11 mouse cellular contexts compared by ENCODE assay signal in genomic region chr4:107603208-107603607, GRCm38 (mm10).
"Had no signal": no experiment of that assay in that cellular context is flagged by ENCODE, and none has a peak within 500 bp of the region (broad histone marks: within the 10 kb centered on the region; RNA-seq: fewer than 3 reads in every experiment).

No protein-coding gene starts in this region.

- ATAC-seq: lung, postnatal 0 days; midbrain, embryonic 13.5 days had no signal

- H3K4me2 ChIP-seq: kidney, embryonic 15.5 days; liver, embryonic 11.5 days; liver, embryonic 15.5 days; midbrain, embryonic 13.5 days; neural tube, embryonic 15.5 days had no signal

- DNase-seq: lung, adult 2 months; right cerebral cortex, postnatal 25 days; thymus, adult 18-20 months; thymus, postnatal 14 days had no signal

- H3K27me3 ChIP-seq: kidney, embryonic 15.5 days; midbrain, embryonic 13.5 days; neural tube, embryonic 15.5 days had no signal

- H3K9ac ChIP-seq: kidney, embryonic 15.5 days; liver, embryonic 15.5 days; midbrain, embryonic 13.5 days; neural tube, embryonic 15.5 days had no signal

- H3K27ac ChIP-seq: kidney, embryonic 15.5 days; layer of hippocampus, adult 2 months; liver, embryonic 15.5 days; midbrain, embryonic 13.5 days; neural tube, embryonic 15.5 days had no signal

- H3K4me3 ChIP-seq: kidney, embryonic 15.5 days; layer of hippocampus, adult 2 months; liver, embryonic 15.5 days; midbrain, embryonic 13.5 days; neural tube, embryonic 15.5 days had no signal

- H3K36me3 ChIP-seq: kidney, embryonic 15.5 days; liver, embryonic 15.5 days; midbrain, embryonic 13.5 days; neural tube, embryonic 15.5 days had no signal

- H3K9me3 ChIP-seq: kidney, embryonic 15.5 days; liver, embryonic 15.5 days; midbrain, embryonic 13.5 days; neural tube, embryonic 15.5 days had no signal
